In the genomic region with DNA sequence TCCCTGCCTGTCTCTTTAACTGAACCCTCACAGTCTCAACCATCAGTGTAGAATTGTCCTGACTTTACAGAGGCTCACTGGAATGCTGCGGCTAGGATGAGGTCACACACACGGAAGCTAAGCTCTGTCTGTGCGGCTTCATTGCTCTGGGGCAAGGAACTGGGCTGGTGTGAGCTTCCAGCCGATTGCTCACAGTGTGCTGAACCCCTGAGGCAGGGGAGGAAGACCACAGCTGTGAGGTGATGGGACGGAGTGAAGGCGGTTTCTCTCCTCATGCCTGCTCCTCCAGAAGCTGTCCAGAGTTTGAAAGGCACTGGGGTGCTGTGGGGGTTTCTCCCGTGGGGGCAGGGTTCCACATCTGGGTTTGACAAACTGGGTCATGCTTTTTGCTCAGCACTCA, we compare ENCODE assay signal across 12 mouse cellular contexts. TPM values are rescaled to one million over a fixed set of nuclear protein-coding genes. Genes with fewer than 3 reads are reported as not detected.
DNase-seq lines count a peak whose midpoint lies in the region; ATAC-seq and TF ChIP-seq lines count a peak whose summit lies in the region.
"Had no signal": no experiment of that assay in that cellular context is flagged by ENCODE, and none has a peak within 500 bp of the region (broad histone marks: within the 10 kb centered on the region; RNA-seq: fewer than 3 reads in every experiment).

No protein-coding gene starts in this region.

- peak overlapping the region; percentile 52; the same call in 1 of the 2 replicates for H3K27ac ChIP-seq in limb, embryonic 13.5 days
- no peak overlapping the region for H3K27ac ChIP-seq in limb, embryonic 10.5 days
- no peak overlapping the region for H3K27ac ChIP-seq in heart, embryonic 14.5 days (replicated peaks in 1 of 2; ENCODE audit: control insufficient read depth in 1 of 2, insufficient read depth in 1 of 2, low read depth in 2 of 2, low read length in 2 of 2)
- H3K27ac ChIP-seq: macrophage; stomach, embryonic 15.5 days had no signal

- H3K4me1 ChIP-seq in limb, embryonic 13.5 days: peaks cover 46% of the 10 kb centered on the region
- peaks cover 52% of the 10 kb centered on the region for H3K4me1 ChIP-seq in limb, embryonic 10.5 days
- peaks cover 30 to 32% of the 10 kb centered on the region in 2 experiments; a peak in 3 of 4 replicates for H3K4me1 ChIP-seq in heart, embryonic 14.5 days (ENCODE audit: control insufficient read depth in 2 of 2, insufficient read depth in 2 of 2, low read length in 2 of 2)

- CTCF ChIA-PET in Patski (lab: Charles Lee): interaction anchor here (1.0 to 1.2 kb wide), 2 partner anchors 15 to 32 kb away, joined by 3 read pairs; no protein-coding TSS in a partner anchor

- peak overlapping the region; percentile 51 for H3ac ChIP-seq in C2C12 (ENCODE audit: control insufficient read depth, insufficient read length, low read depth)

- H3K4me2 ChIP-seq in limb, embryonic 13.5 days (replicated peaks): no peak overlapping the region
- no peak overlapping the region for H3K4me2 ChIP-seq in heart, embryonic 14.5 days (ENCODE audit: low read length)
- H3K4me2 ChIP-seq: stomach, embryonic 15.5 days had no signal

- 28% methylated on average over 7 of the region's 7 CpGs for WGBS in limb, embryonic 13.5 days
- 53% methylated on average over 7 of the region's 7 CpGs for WGBS in limb, embryonic 10.5 days
- WGBS in heart, embryonic 14.5 days: 41% methylated on average over 7 of the region's 7 CpGs

- H3K27me3 ChIP-seq in limb, embryonic 13.5 days: no peaks in the 10 kb centered on the region
- H3K27me3 ChIP-seq in limb, embryonic 10.5 days (ENCODE audit: low read depth, poor library complexity, severe bottlenecking): no peaks in the 10 kb centered on the region
- H3K27me3 ChIP-seq in C2C12 (ENCODE audit: control insufficient read depth, insufficient read depth, insufficient read length) (no peaks in the 10 kb centered on the region), Patski (no peaks in the 10 kb centered on the region)
- no peaks in the 10 kb centered on the region for H3K27me3 ChIP-seq in heart, embryonic 14.5 days (ENCODE audit: control insufficient read depth, insufficient read depth, low read length)
- H3K27me3 ChIP-seq: stomach, embryonic 15.5 days had no signal

- DNase-seq in limb, embryonic 10.5 days (ENCODE audit: low spot score): no peak
- peak; percentile 65 for DNase-seq in Patski (ENCODE audit: low read depth, low spot score)
- no peak for DNase-seq in yolk sac, embryonic 10.5 days (ENCODE audit: low spot score)
- DNase-seq: cerebellum, postnatal 10 days; kidney, adult 11 months had no signal

- POLR2A ChIA-PET in Patski (lab: Charles Lee): interaction anchor here (1.1 kb wide), 1 partner anchor 10 kb away, joined by 3 read pairs; no protein-coding TSS in a partner anchor

- peaks cover 68% of the 10 kb centered on the region for H3K79me2 ChIP-seq in C2C12 (ENCODE audit: control insufficient read depth, insufficient read depth)

- no peak overlapping the region for H3K4me3 ChIP-seq in limb, embryonic 13.5 days
- no peak overlapping the region for H3K4me3 ChIP-seq in limb, embryonic 10.5 days
- no peak overlapping the region for H3K4me3 ChIP-seq in C2C12 (ENCODE audit: insufficient read depth, poor library complexity, severe bottlenecking)
- no peak overlapping the region for H3K4me3 ChIP-seq in heart, embryonic 14.5 days (ENCODE audit: control insufficient read depth in 1 of 2, insufficient read depth in 1 of 2, low read depth in 1 of 2, low read length in 2 of 2)
- H3K4me3 ChIP-seq: stomach, embryonic 15.5 days had no signal

- H3K9me3 ChIP-seq in limb, embryonic 13.5 days: no peaks in the 10 kb centered on the region
- H3K9me3 ChIP-seq in limb, embryonic 10.5 days (replicated peaks): no peaks in the 10 kb centered on the region
- no peaks in the 10 kb centered on the region for H3K9me3 ChIP-seq in heart, embryonic 14.5 days (ENCODE audit: control insufficient read depth, low read length)
- H3K9me3 ChIP-seq: stomach, embryonic 15.5 days had no signal

- H3K9ac ChIP-seq in limb, embryonic 13.5 days: peak overlapping the region; percentile 31; the same call in 1 of the 2 replicates
- 0 out of 2 replicates have a peak overlapping the region, but pooled peaks have one; percentile 31 for H3K9ac ChIP-seq in heart, embryonic 14.5 days (ENCODE audit: low read length)
- H3K9ac ChIP-seq: stomach, embryonic 15.5 days had no signal

- no peaks in the 10 kb centered on the region for H3K36me3 ChIP-seq in limb, embryonic 13.5 days
- no peaks in the 10 kb centered on the region for H3K36me3 ChIP-seq in limb, embryonic 10.5 days
- H3K36me3 ChIP-seq in C2C12 (ENCODE audit: control insufficient read depth, insufficient read depth): peaks cover 12% of the 10 kb centered on the region
- no peaks in the 10 kb centered on the region for H3K36me3 ChIP-seq in heart, embryonic 14.5 days (ENCODE audit: control insufficient read depth, insufficient read depth, low read length)
- H3K36me3 ChIP-seq: stomach, embryonic 15.5 days had no signal

- H3K79me3 ChIP-seq in C2C12 (ENCODE audit: low read depth): peaks cover 38% of the 10 kb centered on the region

- in situ Hi-C loops in Patski (cut with MboI; ENCODE audit: low pct_unique_long_range_greater_than_20kb): no loop called here

- TF ChIP-seq CTCF in C2C12 (IDR thresholded peaks at IDR 0.05; ENCODE audit: control insufficient read depth, insufficient read depth, insufficient read length) (no peak), Patski (IDR thresholded peaks at IDR 0.05) (no peak)

- no peak for ATAC-seq in limb, embryonic 13.5 days (ENCODE audit: low FRiP score, low read depth)
- ATAC-seq in Patski: peak; percentile 94
- ATAC-seq in heart, embryonic 14.5 days (ENCODE audit: insufficient number of reproducible peaks, insufficient read depth, low FRiP score, low read depth): no peak
- ATAC-seq in activated CD4-positive, CD25-positive, alpha-beta regulatory T cell, adult 4 months: no peak
- ATAC-seq: midbrain, embryonic 16.5 days had no signal

TF ChIP-seq in C2C12, 6 proteins besides CTCF, POLR2A, EP300 and RAD21:
- no peak for TF ChIP-seq FOSL1 (IDR thresholded peaks at IDR 0.05; ENCODE audit: insufficient read depth, low read length, poor library complexity, severe bottlenecking)
- peak; percentile 62 for TF ChIP-seq MYOD1 (IDR thresholded peaks at IDR 0.05; ENCODE audit: control insufficient read depth, insufficient read length, low read depth)

RNA-seq across cellular contexts. Expression of a gene that starts 12.5 kb away (rescaled TPM):
- polyA plus RNA-seq in limb, embryonic 13.5 days (2015; fragmentation: Nextera tagmentation; extraction: Ambion mirVana): 5.1 and 5.5 TPM in 2 replicates
- 2.2 and 3.1 TPM in 2 replicates for polyA plus RNA-seq in limb, embryonic 10.5 days (2016; fragmentation: Nextera tagmentation; extraction: Ambion mirVana)
- polyA plus RNA-seq in C2C12 (2012; fragmentation: generic; extraction: Trizol) (66.9 TPM), Patski (2021) (0.60 TPM)
- polyA plus RNA-seq in heart, embryonic 14.5 days (2014; fragmentation: Nextera tagmentation; extraction: Ambion mirVana): 3.2 TPM in 2 replicates
- polyA plus RNA-seq in activated CD4-positive, CD25-positive, alpha-beta regulatory T cell, adult 4 months (2017; shearing (Covaris generic)): 10 to 100 TPM; 71.1 to 90.3 TPM

Comparison
In these comparisons a context has a peak if more than half of its experiments do, and no peak if none do; other contexts are left out.
1. RNA of a gene that starts 12.5 kb away (polyA plus RNA-seq): 71.1 to 90.3 TPM in activated CD4-positive, CD25-positive, alpha-beta regulatory T cell, adult 4 months and 66.9 TPM in C2C12 (single experiment); 5.1 to 5.5 TPM in limb, embryonic 13.5 days, 3.2 TPM in heart, embryonic 14.5 days, 2.2 to 3.1 TPM in limb, embryonic 10.5 days and 0.60 TPM in Patski (single experiment); every median in the first group is over 10 times any median in the second.